Mouse (Mus musculus) lung, postnatal 0 days (tissue): ENCODE results near the gene Gm21915. TPM values are rescaled to one million over a fixed set of nuclear protein-coding genes. Genes with fewer than 3 reads are reported as not detected.

Source experiments
- ATAC-seq: fragments of 200-750 bp; cut with Nextera tagmentation; 2 replicates; pipeline ENCODE4 v1.8.0; 2017; ENCODE audit warnings: moderate library complexity
- DNase-seq: peaks from one replicate; pipeline ENCODE4 v3.0.0-alpha.2; 2016; ENCODE audit warnings: low spot score
- H3K27ac ChIP-seq: fragments of 300-500 bp; sonication (generic); 2 replicates; pipeline ENCODE4 v1.5.1; 2014; ENCODE audit warnings: antibody characterized with exemption, mild to moderate bottlenecking, low read length, mixed read lengths
- H3K27me3 ChIP-seq: fragments of 300-500 bp; sonication (generic); replicated peaks from 2 replicates; pipeline ENCODE4 v1.6.1; 2014; ENCODE audit warnings: low read length, mixed read lengths; ENCODE audit not compliant: insufficient read depth
- H3K36me3 ChIP-seq: fragments of 300-500 bp; sonication (generic); 2 replicates; pipeline ENCODE4 v1.6.1; 2014; ENCODE audit warnings: low read length, mixed read lengths; ENCODE audit not compliant: insufficient read depth
- H3K4me1 ChIP-seq: fragments of 300-500 bp; sonication (generic); 2 replicates; pipeline ENCODE4 v1.6.1; 2014; ENCODE audit warnings: antibody characterized with exemption, low read depth, low read length, mixed read lengths; ENCODE audit not compliant: insufficient read depth
- H3K4me2 ChIP-seq: fragments of 300-500 bp; sonication (generic); replicated peaks from 2 replicates; pipeline ENCODE4 v1.6.1; 2014; ENCODE audit warnings: low read depth, mild to moderate bottlenecking, low read length, moderate library complexity, mixed read lengths
- H3K4me3 ChIP-seq: fragments of 300-500 bp; sonication (generic); 2 replicates; pipeline ENCODE4 v1.5.1; 2014; ENCODE audit warnings: low read depth, low read length
- H3K9ac ChIP-seq: fragments of 300-500 bp; sonication (generic); replicated peaks from 2 replicates; pipeline ENCODE4 v1.6.1; 2014; ENCODE audit warnings: low read depth, mild to moderate bottlenecking
- H3K9me3 ChIP-seq: fragments of 300-500 bp; sonication (generic); 2 replicates; pipeline ENCODE4 v1.6.1; 2016; ENCODE audit warnings: low read length, mixed read lengths
- CTCF ChIP-seq: IDR thresholded peaks from 2 replicates; pipeline ENCODE4 v1.5.1; 2016; ENCODE audit warnings: antibody characterized with exemption, mild to moderate bottlenecking
- EP300 ChIP-seq: IDR thresholded peaks from 2 replicates; pipeline ENCODE4 v1.6.1; 2016; ENCODE audit warnings: antibody characterized with exemption, mild to moderate bottlenecking, control low read depth
- WGBS: fragments of 180-500 bp; shearing (Covaris S2); extraction: QIAGEN DNeasy Blood & Tissue Kit; methylation state at CpG from one replicate; pipeline ENCODE4 v1.1.7; 2014; 5-methylcytosine and 5-hydroxymethylcytosine counted together
- polyA plus RNA-seq: library from polyadenylated mRNA; unstranded; fragments of >200 nt; fragmentation: Nextera tagmentation; extraction: Ambion mirVana; gene quantifications from 2 replicates; pipeline ENCODE4 v1.2.1, GENCODE M21; 2015

Gene Gm21915
- polyA plus RNA-seq, 1 experiment from 2014 or later, result not detected

DNA sequence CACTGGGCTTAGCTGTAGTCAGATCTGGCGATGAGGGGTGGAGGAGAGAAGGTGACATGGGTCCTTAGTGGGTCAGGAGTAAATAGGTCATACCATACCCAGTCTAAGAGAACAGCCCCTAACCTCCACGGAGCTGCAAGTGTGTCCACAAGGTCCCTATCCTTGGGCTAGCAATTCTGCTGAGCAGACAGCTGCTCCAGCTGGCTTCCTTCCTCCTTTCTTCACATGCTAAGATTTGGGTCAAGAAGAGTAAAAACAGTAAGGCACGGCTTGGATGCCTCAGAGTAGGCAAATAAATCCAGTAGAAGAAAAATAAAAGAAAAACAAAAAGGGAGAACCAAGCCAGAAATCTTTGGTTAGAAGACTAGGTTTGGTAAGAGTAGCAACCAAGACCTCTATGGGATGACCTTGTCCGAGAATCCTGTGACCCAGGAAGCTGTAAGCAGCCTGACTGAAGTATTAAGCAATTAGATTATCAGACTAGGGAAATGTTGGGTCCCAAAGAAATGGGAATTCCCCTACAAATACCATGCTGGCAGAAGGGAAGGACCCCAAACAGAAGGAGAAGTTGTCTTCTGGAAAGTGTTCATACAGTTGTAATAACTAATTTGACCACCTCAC, 19.1 kb upstream of the Gm21915 start:
- Histone ChIP-seq H3K4me3 (no peak overlapping the region), H3K4me1 (no peaks in the 10 kb centered on the region), H3K27me3 (no peaks in the 10 kb centered on the region), H3K9ac (no peak overlapping the region), H3K27ac (no peak overlapping the region), H3K36me3 (no peaks in the 10 kb centered on the region), H3K4me2 (no peak overlapping the region), H3K9me3 (no peaks in the 10 kb centered on the region)
- WGBS, result 70% methylated on average over 4 of the region's 4 CpGs
- DNase-seq, result no peak
- no peak for ATAC-seq
- TF ChIP-seq EP300 (no peak), CTCF (no peak)

GRCm38 (mm10) chr9:40652757-40653156, 17.7 kb upstream of the Gm21915 start:
- H3K9me3 ChIP-seq, result no peaks in the 10 kb centered on the region
- H3K9ac ChIP-seq, result no peak overlapping the region
- no peaks in the 10 kb centered on the region for H3K27me3 ChIP-seq
- no peaks in the 10 kb centered on the region for H3K4me1 ChIP-seq
- H3K4me3 ChIP-seq, result no peak overlapping the region
- no peak overlapping the region for H3K4me2 ChIP-seq
- H3K36me3 ChIP-seq, result no peaks in the 10 kb centered on the region
- no peak overlapping the region for H3K27ac ChIP-seq
- no peak for ATAC-seq
- WGBS, result 25% methylated on average over 7 of the region's 9 CpGs
- DNase-seq, result no peak
- TF ChIP-seq CTCF, result no peak
- no peak for TF ChIP-seq EP300

DNA sequence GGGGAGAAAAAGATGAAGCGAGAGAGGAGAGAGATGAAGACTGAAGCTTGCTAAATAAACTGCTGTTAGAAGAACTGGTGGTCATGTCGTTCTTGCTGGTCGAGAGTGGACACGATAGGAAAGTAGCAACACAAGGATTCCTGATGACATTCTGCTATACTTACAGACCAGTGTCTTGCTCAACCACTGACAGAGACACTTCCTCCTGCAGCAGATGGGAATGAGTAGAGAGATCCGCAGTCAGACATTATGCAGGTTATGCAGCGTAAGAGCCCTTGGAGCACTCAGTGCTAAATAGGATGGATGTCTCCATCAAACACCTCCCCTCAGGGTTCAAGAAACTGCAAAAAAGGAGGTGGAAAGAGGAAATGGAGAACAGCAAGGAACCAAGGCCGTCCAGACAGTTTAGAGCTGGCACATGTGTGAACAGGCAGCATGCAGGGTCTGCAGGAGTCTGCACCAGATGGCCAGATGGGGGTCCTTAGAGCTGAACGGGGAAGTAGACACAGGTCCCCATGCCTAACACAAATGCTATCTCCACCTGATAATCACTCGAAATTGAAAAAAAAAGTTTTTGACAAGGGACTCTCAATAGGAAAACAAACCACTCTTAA, 4.1 kb upstream of the Gm21915 start:
- Histone ChIP-seq H3K36me3 (no peaks in the 10 kb centered on the region), H3K9me3 (no peaks in the 10 kb centered on the region), H3K9ac (no peak overlapping the region), H3K4me1 (no peaks in the 10 kb centered on the region), H3K4me3 (no peak overlapping the region), H3K4me2 (no peak overlapping the region), H3K27me3 (no peaks in the 10 kb centered on the region), H3K27ac (no peak overlapping the region)
- TF ChIP-seq EP300 (no peak), CTCF (no peak)
- 64% methylated on average over 9 of the region's 9 CpGs for WGBS
- no peak for ATAC-seq
- DNase-seq, result no peak

DNA sequence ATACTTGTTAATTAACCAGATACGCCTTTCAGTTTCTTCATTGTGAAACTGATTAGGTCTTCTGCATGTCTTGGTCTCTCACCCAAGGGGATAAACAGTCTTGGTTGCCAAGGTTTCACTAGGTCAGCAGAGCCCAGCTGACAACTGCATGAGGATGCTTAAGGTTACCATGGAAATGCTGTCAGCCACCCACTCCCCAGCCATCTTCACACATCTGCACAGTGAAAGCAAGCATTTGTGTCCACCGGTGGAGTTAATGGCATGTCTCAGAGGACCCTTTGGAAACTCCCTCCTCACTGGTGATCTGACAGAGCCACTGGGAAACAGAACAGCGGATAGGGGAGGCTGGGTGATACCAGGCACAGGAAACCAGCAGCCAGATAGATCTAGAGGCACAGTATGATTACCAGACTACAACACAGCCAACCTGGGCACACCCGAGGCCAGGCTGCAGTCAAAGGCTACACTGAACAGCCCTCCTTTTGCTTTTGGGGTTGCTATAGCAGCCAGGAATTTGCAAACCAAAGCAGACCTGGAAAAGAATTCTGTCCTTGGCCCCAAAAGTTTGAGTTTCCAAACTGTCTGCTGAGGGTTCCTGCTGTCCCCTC, 1.0 kb downstream of the Gm21915 start:
- TF ChIP-seq CTCF, result no peak
- no peak for TF ChIP-seq EP300
- 42% methylated on average over 4 of the region's 4 CpGs for WGBS

GRCm38 (mm10) chr9:40675203-40675958, 5.0 kb downstream of the Gm21915 start:
- no peaks in the 10 kb centered on the region for H3K9me3 ChIP-seq
- TF ChIP-seq CTCF (no peak), EP300 (no peak)
- 31% methylated on average over 12 of the region's 12 CpGs for WGBS
- peak; percentile 75 for ATAC-seq
- H3K27ac ChIP-seq, result peak overlapping the region; percentile 21; the same call in 1 of the 2 replicates
- no peaks in the 10 kb centered on the region for H3K27me3 ChIP-seq
- peak; percentile 63 for DNase-seq
- no peak overlapping the region for H3K4me3 ChIP-seq
- no peaks in the 10 kb centered on the region for H3K36me3 ChIP-seq
- no peak overlapping the region for H3K4me2 ChIP-seq
- peaks cover 3% of the 10 kb centered on the region; the same call in 1 of the 2 replicates for H3K4me1 ChIP-seq
- H3K9ac ChIP-seq, result no peak overlapping the region

More for the DNA sequence above, 1.0 kb downstream of the Gm21915 start:
- ATAC-seq (no peak), DNase-seq (peak; percentile 20)
- Histone ChIP-seq H3K4me2 (no peak overlapping the region), H3K9me3 (no peaks in the 10 kb centered on the region), H3K9ac (no peak overlapping the region), H3K4me3 (no peak overlapping the region), H3K4me1 (no peaks in the 10 kb centered on the region; the same call in 1 of the 2 replicates), H3K27me3 (no peaks in the 10 kb centered on the region), H3K36me3 (no peaks in the 10 kb centered on the region), H3K27ac (no peak overlapping the region)

- 45% methylated on average over 4 of the region's 4 CpGs for WGBS
- Histone ChIP-seq H3K4me1 (peaks cover 3% of the 10 kb centered on the region; the same call in 1 of the 2 replicates), H3K27ac (no peak overlapping the region), H3K36me3 (no peaks in the 10 kb centered on the region), H3K27me3 (no peaks in the 10 kb centered on the region), H3K4me3 (no peak overlapping the region), H3K4me2 (no peak overlapping the region), H3K9ac (no peak overlapping the region), H3K9me3 (no peaks in the 10 kb centered on the region)
- no peak for DNase-seq
- TF ChIP-seq CTCF (no peak), EP300 (no peak)
- ATAC-seq, result peak; percentile 25; the same call in 1 of the 2 replicates
These were observed 8.2 kb downstream of the Gm21915 start for GRCm38 (mm10) chr9:40678653-40679052.
